Mouse (Mus musculus): ENCODE measurements around the gene 9530068E07Rik. TPM values are rescaled to one million over a fixed set of nuclear protein-coding genes. Genes with fewer than 3 reads are reported as not detected.

Gene 9530068E07Rik
- polyA plus RNA-seq, 2 experiments from 2014 or later = 43.7 to 50.8 TPM

DNA sequence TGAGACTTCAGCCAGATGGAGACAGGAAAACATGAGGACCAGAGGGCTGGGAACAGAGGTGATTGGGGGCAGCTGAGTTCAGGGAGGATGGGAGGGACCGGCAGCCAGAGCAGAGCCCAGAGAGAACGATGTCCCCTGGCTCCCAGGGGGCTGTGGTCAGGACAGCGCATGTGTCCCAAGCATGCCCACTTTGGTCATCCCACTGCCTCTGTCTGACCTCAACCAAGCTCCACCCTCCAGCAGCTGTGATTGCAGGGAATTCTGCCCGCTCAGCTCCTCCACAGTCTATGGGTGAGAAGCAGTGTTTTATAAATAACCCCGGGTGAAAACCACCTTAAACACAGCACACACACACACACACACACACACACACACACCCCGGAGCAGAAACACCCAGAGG, 33.2 kb downstream of the 9530068E07Rik start:
- no peak for ATAC-seq

DNA sequence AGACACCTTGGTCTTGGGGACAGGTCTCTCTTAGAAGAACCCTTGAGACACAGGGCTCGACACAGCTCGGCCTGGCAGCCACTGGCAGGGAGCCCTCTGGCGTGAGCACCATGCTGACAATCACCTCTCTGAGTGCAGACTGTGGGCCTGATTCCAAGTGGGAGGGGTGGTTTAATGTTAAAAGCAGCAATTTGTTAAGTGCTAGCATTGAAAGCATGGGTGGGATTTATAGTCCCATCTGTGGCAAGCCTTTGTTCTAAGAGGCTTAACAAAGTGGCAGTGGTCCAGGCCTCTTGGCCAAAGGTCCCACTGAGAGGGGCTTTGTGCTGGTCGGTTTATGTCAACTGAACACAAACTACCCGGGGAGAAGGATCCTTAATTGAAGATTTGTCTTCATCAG, 35.4 kb downstream of the 9530068E07Rik start:
- ATAC-seq = no peak

DNA sequence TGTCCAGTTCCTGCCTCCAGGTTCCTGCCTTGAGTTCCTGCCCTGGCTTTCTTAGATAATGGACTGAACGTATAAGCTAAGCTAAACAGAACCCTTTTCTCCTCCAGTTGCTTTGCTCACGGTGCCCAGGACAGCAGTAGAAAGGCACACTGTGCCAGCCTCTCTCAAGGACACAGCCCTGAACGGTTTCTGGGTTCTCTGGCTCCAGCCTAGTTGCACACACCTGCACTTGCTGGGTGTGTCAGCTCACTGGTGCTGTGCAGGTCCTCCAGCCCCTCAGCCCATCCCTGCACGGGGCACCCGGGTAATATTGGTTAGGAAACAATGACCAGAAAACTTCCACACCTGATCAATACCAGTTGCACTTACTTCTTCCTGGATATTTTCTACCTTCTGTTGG, 35.9 kb downstream of the 9530068E07Rik start:
- no peak for ATAC-seq

DNA sequence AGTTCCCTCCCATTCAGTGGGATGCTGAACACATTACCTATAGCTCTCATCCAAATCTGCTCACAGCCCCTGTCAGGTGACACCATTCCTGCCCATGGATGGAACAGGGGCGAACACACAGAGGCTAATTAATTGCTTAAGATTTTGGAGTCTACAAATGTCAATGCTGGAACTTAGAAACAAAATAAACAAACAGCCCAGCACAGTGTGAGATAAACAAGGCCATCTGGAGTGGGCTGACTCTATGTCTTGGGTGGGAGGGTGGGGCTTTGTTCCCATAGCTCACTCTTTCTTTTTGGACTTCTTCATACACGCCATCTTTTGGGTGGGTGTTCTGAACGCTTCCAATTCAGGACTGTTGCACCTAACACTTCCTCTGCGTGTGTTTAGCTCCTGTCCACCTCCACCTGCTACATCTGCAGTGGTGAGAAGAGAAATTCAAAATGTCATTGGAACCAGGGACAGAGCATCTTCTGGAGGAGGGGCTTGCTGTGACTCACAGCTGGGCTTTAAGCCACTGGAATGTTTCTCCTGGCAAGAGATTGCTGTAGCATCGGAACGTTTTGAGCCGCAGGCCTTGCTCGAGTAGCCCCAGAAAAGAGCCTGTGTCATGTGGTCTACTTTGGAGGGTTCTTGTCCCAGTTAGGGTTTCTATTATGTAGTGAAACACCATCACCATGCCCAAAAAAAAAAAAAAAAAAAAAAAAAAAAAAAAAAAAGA, 37.0 kb downstream of the 9530068E07Rik start:
- no peak for ATAC-seq

DNA sequence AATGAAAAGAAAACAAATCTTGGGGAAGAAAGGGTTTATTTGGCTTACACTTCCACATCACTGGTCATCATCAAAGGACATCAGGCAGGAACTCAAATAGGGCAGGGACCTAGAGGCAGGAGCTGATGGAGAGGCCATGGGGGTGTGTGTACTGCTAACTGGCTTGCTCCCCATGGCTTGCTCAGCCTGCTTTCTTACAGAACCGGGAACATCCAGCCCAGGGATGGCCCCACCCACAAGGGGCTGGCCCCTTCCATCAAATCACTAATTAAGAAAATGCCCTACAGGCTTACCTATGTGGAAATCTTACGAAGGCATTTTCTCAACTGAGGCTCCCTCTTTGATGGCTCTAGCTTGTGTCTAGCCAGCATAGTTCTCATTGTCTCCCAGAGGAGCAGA, 37.6 kb downstream of the 9530068E07Rik start:
- no peak for ATAC-seq

DNA sequence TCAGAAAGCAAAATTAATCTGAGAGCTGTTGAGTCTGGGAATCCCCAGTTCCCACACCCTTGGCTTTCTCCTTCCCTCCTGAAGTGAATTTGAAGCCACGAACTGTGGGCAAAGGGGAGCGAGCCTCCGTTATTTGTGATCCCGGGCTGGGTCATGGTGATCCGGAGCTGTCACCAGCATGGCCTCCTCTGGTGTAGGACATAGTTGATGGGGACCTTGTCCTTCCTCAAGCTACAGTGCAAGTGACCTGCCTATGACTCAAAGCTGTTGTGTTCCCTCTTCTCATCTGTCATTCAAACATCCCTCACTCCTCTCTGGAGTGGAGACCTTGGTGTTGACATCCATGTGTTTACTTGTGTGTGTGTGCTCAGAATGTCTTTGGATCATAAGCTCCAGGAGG, 39.2 kb downstream of the 9530068E07Rik start:
- no peak for ATAC-seq

DNA sequence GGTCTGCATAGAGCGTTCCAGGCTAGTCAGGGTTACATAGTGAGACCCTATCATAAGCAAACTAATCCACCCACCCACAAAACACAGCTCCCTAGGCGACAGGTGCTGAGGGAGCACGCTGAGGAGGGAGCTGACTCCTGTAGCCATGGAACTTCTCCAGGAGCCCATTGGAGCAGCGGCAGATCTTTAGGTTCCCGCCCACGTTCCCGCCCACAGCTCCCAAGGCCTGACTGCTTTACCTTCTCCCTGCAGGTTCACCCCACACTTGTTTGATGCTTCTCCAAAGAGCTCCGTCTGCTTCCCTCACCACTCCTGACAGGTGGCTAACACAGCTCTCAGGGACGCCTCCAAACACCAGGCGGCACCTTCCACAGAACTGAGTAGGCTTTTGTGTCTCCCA, 40.9 kb downstream of the 9530068E07Rik start:
- ATAC-seq = no peak

DNA sequence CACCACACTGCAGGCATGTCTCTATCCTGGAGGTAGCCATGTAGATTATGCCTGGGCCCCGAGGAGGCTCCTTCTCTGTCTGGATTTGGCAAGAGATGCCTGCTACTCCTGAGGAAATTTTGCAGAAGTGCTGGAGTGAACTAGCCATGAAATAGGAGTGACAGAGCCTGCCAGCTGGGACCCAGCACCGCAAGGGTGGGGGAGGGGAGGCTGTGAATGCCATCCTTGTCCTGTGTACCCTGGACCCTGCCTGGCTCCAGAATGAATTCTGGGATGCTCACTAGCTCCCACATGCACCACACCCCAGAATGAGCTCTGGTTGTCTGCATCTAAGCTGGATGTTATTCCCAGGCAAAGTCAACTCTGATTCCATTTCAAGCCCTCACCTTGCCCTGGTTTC, 44.9 kb downstream of the 9530068E07Rik start:
- ATAC-seq = no peak

DNA sequence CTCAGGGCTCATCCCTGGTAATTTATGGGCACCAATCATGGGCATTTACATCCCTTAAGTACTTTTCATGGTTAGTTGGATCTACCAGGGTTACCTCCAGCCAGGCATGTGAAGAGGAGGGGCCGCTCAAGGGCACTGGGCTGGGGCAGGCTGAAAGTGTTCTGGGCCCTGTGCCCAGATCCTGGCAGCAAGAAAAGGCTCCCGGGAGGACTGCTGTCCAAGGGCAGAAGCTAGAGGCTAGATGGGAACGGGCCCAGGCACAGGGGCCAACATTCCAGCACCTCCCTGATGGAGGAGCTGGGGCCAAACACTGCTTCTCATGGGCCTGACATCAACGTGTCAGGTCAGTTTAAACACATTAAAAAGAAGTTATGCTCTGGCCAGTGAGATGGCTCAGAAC, 51.0 kb downstream of the 9530068E07Rik start:
- ATAC-seq = no peak

DNA sequence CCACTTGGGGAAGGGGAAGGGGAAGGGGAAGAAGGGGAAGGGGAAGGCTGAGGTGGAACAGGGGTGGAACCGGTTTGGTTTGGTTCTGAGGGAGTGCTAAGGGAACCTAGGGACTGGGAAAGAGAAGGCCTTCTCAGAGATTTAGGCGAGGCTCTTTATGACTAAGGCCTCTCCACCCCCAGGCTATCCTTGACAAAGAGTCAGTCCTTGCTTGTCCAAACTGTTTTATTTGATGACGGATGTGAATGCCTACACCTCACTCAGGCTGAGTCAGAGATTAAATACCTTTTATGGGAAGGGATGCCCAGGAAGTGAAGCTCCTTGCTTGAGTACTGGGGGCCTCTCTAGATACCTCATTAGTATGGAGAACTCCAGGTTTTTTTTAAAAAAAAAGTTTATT, 52.8 kb downstream of the 9530068E07Rik start:
- no peak for ATAC-seq

DNA sequence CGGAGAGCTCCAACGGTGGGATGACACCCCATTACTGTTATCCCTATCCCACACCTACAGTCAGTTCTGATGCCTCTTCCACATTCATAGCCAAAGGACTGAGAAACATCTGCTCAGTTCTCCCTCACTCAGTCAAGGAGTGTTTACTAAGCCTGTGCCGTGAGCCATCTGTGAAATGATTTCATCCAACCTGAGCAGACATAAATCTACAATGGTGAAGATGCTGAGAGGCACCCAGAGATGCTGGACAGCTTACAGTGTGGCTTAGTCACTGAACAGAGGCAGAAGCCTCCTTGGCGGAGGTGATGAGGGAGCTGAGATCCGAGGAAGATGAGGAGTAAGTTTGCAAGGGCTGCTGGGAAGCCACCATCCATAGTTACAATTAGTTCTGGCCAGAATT, 62.1 kb downstream of the 9530068E07Rik start:
- ATAC-seq = no peak

Other genes starting within 250 kb of the 9530068E07Rik start
- gene Olfr1371, start 182.4 kb upstream of the 9530068E07Rik start, polyA plus RNA-seq (2017; shearing (Covaris generic)) = not detected
- 100 to 1,000 TPM; 212 to 326 TPM for gene Skp1a, start 164.4 kb upstream of the 9530068E07Rik start, polyA plus RNA-seq (2017; shearing (Covaris generic))
- 100 to 1,000 TPM; 246 to 283 TPM for gene Tcf7, start 113.4 kb upstream of the 9530068E07Rik start, polyA plus RNA-seq (2017; shearing (Covaris generic))
- gene Vdac1, start 35.6 kb upstream of the 9530068E07Rik start, polyA plus RNA-seq (2017; shearing (Covaris generic)) = 100 to 1,000 TPM in 1 of 2 experiments, 10 to 100 TPM in 1; 67.5 to 104 TPM

All from CD4-positive, CD25-positive, alpha-beta regulatory T cell, adult 4 months (primary cell).